Mouse (Mus musculus): ENCODE measurements around the gene Sema3e.

- no peak for TF ChIP-seq POLR2A (IDR thresholded peaks at IDR 0.05; ENCODE audit: extremely low read depth, insufficient read depth, low read length)
- TF ChIP-seq CTCF (IDR thresholded peaks at IDR 0.05; ENCODE audit: extremely low read depth, insufficient read depth, low read length), result no peak
Observed at GRCm38 (mm10) chr5:14253328-14253727, 228.3 kb downstream of the Sema3e start.

Measured in cortical plate, adult 2 months (tissue).